Mouse (Mus musculus) ES-Bruce4 (cell line): Measurements from ENCODE around the gene Setd6.

Experiments
- CTCF ChIP-seq: IDR thresholded peaks from one replicate; pipeline ENCODE4 v1.8.1; 2011; ENCODE audit warnings: low read depth, low read length
- POLR2A ChIP-seq: IDR thresholded peaks from one replicate; pipeline ENCODE4 v1.8.1; 2011; ENCODE audit warnings: low read length; ENCODE audit not compliant: insufficient read depth

GRCm38 (mm10) chr8:95727625-95728024 lies 11.9 kb downstream of the Setd6 start:
- TF ChIP-seq CTCF = no peak
- no peak for TF ChIP-seq POLR2A
